Mouse (Mus musculus) kidney, adult 2 months (tissue): ENCODE results near the gene Gm21974.

Source experiments
- CTCF ChIP-seq: fragments of 200-500 bp; conservative IDR thresholded peaks from 2 replicates; pipeline ENCODE4 v1.5.1; 2011; ENCODE audit warnings: low read depth, mild to moderate bottlenecking, control low read depth, low read length, moderate library complexity, mixed read lengths; ENCODE audit not compliant: insufficient read depth, insufficient read length
- POLR2A ChIP-seq: fragments of 200-500 bp; IDR thresholded peaks from one replicate; pipeline ENCODE4 v1.6.1; 2011; ENCODE audit warnings: low read depth, low read length, control low read depth

DNA sequence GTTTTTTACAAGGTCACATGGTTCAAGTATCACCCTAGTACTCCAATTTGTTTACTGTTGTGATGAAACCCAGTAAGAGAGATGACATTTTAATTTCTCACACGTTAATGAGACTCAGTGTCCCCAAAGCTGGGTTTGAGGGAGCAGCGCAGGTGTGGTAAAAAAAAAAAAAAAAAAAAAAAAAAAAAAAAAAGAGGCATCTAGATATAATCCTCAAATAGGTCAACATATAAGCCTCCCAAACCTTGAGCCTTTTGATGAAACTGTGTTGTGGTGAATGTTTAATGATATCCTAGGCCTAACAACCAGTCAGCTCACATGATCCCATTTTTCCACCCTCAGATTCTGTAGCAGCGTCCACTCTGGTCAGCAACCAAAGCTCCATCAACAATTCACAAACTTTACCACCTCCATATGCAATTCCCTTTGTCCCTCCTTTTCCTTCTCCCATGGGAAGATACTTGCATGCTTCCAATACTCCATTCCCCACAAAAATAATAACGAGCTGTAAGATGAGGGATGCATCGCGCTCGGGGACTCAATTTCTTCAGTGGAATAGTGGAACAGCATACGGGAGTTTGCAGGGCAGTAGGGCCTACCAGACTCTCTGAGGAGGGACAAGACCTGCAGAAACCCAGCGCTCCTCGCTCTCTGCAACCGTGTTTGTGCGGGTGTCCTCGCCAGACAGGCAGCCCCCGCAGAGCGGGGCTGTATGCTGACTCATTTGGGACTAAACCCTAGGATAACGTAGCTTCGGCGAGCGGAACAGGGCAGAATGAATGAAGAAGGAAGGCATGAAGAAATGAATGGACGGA lies 20.2 kb downstream of the Gm21974 start:
- TF ChIP-seq CTCF = no peak
- no peak for TF ChIP-seq POLR2A
